Comparison of ENCODE assay signal across 8 mouse cellular contexts in the genomic region with DNA sequence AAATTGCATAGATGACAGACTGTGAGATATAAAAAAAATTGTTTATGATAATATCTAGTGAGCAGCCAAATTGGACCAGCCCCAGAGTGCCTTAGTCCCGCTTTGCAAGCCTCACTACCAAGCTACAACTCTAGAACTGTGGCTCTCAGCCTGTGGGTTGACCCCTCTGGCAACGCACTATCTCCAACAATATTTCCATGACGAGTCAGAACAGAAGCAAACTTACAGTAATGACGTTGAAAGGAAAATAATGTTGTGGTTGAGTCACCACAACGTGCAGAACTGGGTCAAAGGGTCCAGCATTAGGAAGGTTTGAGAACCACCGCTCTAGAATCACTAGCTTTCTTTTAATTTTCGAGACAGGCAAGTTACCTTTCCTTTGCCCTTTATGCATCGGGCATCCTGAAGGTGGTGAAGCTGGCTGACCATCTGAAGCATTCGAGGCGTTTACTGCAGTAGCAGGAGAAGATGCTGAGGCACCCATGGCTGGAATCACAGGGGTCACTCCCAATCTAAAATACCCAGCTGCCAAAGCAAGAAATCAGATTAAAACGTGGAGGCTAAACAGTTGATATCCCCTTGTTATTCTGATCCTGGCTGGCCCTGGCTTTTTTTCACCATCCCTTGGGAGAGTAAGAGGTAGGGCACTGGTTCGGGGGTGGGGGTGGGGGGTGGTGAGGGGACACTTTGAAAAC. TPM values are rescaled to one million over a fixed set of nuclear protein-coding genes. Genes with fewer than 3 reads are reported as not detected.
DNase-seq lines count a peak whose midpoint lies in the region; ATAC-seq and TF ChIP-seq lines count a peak whose summit lies in the region.

No protein-coding gene starts in this region.

- peak overlapping the region; percentile 67 for H3K9ac ChIP-seq in limb, embryonic 11.5 days (ENCODE audit: low read length)
- peak overlapping the region; percentile 73 for H3K9ac ChIP-seq in neural tube, embryonic 13.5 days

- H3K4me1 ChIP-seq in cerebellum, adult 2 months (ENCODE audit: control insufficient read depth, insufficient read depth, low read length): no peaks in the 10 kb centered on the region; the same call in 1 of the 2 replicates
- H3K4me1 ChIP-seq in limb, embryonic 11.5 days (ENCODE audit: control insufficient read depth, insufficient read depth, low read length): no peaks in the 10 kb centered on the region
- H3K4me1 ChIP-seq in neural tube, embryonic 13.5 days (replicated peaks): peaks cover 9% of the 10 kb centered on the region

- peak overlapping the region; percentile 39 for H3K4me2 ChIP-seq in limb, embryonic 11.5 days (ENCODE audit: low read depth, severe bottlenecking)
- peak overlapping the region; percentile 56 for H3K4me2 ChIP-seq in neural tube, embryonic 13.5 days

- DNase-seq in cerebellum, adult 2 months: peak in 1 of 2 experiments; percentile 12
- DNase-seq in cerebellum, adult 11 months: no peak
- DNase-seq in thymus, postnatal 14 days: peak; percentile 3
- no peak for DNase-seq in thymus, postnatal 25 days
- no peak for DNase-seq in limb, embryonic 11.5 days (ENCODE audit: low spot score)
- DNase-seq in spleen, postnatal 10 days (ENCODE audit: low spot score in 2 of 2): no peak
- no peak for DNase-seq in frontal cortex, adult 2 months (ENCODE audit: extremely low spot score in 1 of 2, low spot score in 1 of 2)

- no peak overlapping the region; the same call in 1 of the 2 replicates for H3K27ac ChIP-seq in cerebellum, adult 2 months (ENCODE audit: insufficient read depth, low read length)
- no peak overlapping the region for H3K27ac ChIP-seq in limb, embryonic 11.5 days (replicated peaks; ENCODE audit: low read depth, low read length)
- H3K27ac ChIP-seq in neural tube, embryonic 13.5 days (replicated peaks): no peak overlapping the region

- H3K4me3 ChIP-seq in cerebellum, adult 2 months (replicated peaks; ENCODE audit: insufficient read depth, low read depth, low read length): peak overlapping the region; percentile 95
- peak overlapping the region; percentile 54 for H3K4me3 ChIP-seq in limb, embryonic 11.5 days (ENCODE audit: low read depth, low read length)
- peak overlapping the region; percentile 56 for H3K4me3 ChIP-seq in neural tube, embryonic 13.5 days

- H3K9me3 ChIP-seq in limb, embryonic 11.5 days (ENCODE audit: control insufficient read depth, low read length): no peaks in the 10 kb centered on the region
- H3K9me3 ChIP-seq in neural tube, embryonic 13.5 days: no peaks in the 10 kb centered on the region

- WGBS in cerebellum, adult 2 months: 21% methylated on average over 12 of the region's 12 CpGs
- 62% methylated on average over 12 of the region's 12 CpGs for WGBS in limb, embryonic 11.5 days
- WGBS in neural tube, embryonic 13.5 days: 58% methylated on average over 12 of the region's 12 CpGs

- no peak for TF ChIP-seq CTCF in cerebellum, adult 2 months (IDR thresholded peaks at IDR 0.05; ENCODE audit: borderline replicate concordance, insufficient read depth, low read depth, low read length)

- TF ChIP-seq POLR2A in cerebellum, adult 2 months (IDR thresholded peaks at IDR 0.05; ENCODE audit: borderline replicate concordance, insufficient read depth, low read length): no peak

- no peaks in the 10 kb centered on the region for H3K27me3 ChIP-seq in cerebellum, adult 2 months (ENCODE audit: control insufficient read depth, insufficient read depth, low read length)
- H3K27me3 ChIP-seq in limb, embryonic 11.5 days (ENCODE audit: control insufficient read depth, insufficient read depth, low read length): no peaks in the 10 kb centered on the region
- H3K27me3 ChIP-seq in neural tube, embryonic 13.5 days: no peaks in the 10 kb centered on the region; the same call in 1 of the 2 replicates

- no peaks in the 10 kb centered on the region for H3K36me3 ChIP-seq in limb, embryonic 11.5 days (ENCODE audit: control insufficient read depth, insufficient read depth, low read length)
- 0 out of 2 replicates have a peak, but pooled peaks cover 3% of the 10 kb centered on the region for H3K36me3 ChIP-seq in neural tube, embryonic 13.5 days

- ATAC-seq in limb, embryonic 11.5 days (ENCODE audit: insufficient number of reproducible peaks, low FRiP score, low TSS enrichment, low read depth): no peak
- ATAC-seq in neural tube, embryonic 13.5 days (ENCODE audit: low read depth): no peak

RNA-seq across cellular contexts. Expression of a gene that starts 1.0 kb away (rescaled TPM):
- polyA plus RNA-seq in cerebellum, adult 2 months (2012; rRNA removed): 26.8 TPM in 2 replicates
- polyA plus RNA-seq in limb, embryonic 11.5 days (2014; fragmentation: Nextera tagmentation; extraction: Ambion mirVana): 39.9 and 40.3 TPM in 2 replicates
- polyA plus RNA-seq in neural tube, embryonic 13.5 days (2015; fragmentation: Nextera tagmentation; extraction: Ambion mirVana): 39.2 and 39.7 TPM in 2 replicates
- 24.9 and 26.8 TPM in 2 replicates for polyA plus RNA-seq in frontal cortex, adult 2 months (2012; rRNA removed)
